Mouse (Mus musculus) ES-Bruce4 (cell line): ENCODE data around the gene Qrfp.

Experiments used
- CTCF ChIP-seq: IDR thresholded peaks from one replicate; pipeline ENCODE4 v1.8.1; 2011; ENCODE audit warnings: low read depth, low read length
- EP300 ChIP-seq: IDR thresholded peaks from 2 replicates; pipeline ENCODE4 v1.6.1; 2011; ENCODE audit warnings: low read depth, low read length; ENCODE audit not compliant: insufficient read depth
- POLR2A ChIP-seq: IDR thresholded peaks from one replicate; pipeline ENCODE4 v1.8.1; 2011; ENCODE audit warnings: low read length; ENCODE audit not compliant: insufficient read depth

GRCm38 (mm10) chr2:31811086-31811958, 942 bp upstream of the Qrfp start:
- TF ChIP-seq CTCF (no peak), POLR2A (no peak), EP300 (no peak)
